Mouse (Mus musculus) myocyte (in vitro differentiated cells): ENCODE measurements at regions not wholly inside any gene's neighbourhood (a gene's known extent, or its start where the extent isn't known, plus 50 kb on each side); places are given as distances from the start of the nearest gene placed in this dataset.

Source experiments
- H3K27me3 ChIP-seq: one replicate; pipeline ENCODE4 v1.6.1; 2011; ENCODE audit not compliant: control insufficient read depth, insufficient read depth, insufficient read length
- H3K36me3 ChIP-seq: one replicate; pipeline ENCODE4 v1.6.1; 2011; ENCODE audit not compliant: control insufficient read depth, insufficient read depth
- H3K4me2 ChIP-seq: one replicate; pipeline ENCODE4 v1.6.1; 2011; ENCODE audit warnings: low read depth, control low read depth
- H3K4me3 ChIP-seq: one replicate; pipeline ENCODE4 v1.5.1; 2011; ENCODE audit warnings: mild to moderate bottlenecking, control low read depth, moderate library complexity
- H3K79me2 ChIP-seq: one replicate; pipeline ENCODE4 v1.6.1; 2011; ENCODE audit not compliant: control insufficient read depth, insufficient read depth
- H3ac ChIP-seq: one replicate; pipeline ENCODE4 v1.6.1; 2011; ENCODE audit not compliant: control insufficient read depth, insufficient read length
- CEBPB ChIP-seq: IDR thresholded peaks from 2 replicates; pipeline ENCODE4 v1.6.1; 2011; ENCODE audit warnings: mild to moderate bottlenecking, moderate library complexity; ENCODE audit not compliant: poor library complexity, insufficient read depth, severe bottlenecking
- E2F4 ChIP-seq: IDR thresholded peaks from one replicate; pipeline ENCODE4 v1.6.1; 2011; ENCODE audit warnings: mild to moderate bottlenecking, control low read depth, moderate library complexity; ENCODE audit not compliant: insufficient read depth
- MAX ChIP-seq: IDR thresholded peaks from one replicate; pipeline ENCODE4 v1.6.1; 2011; ENCODE audit warnings: low read depth, mild to moderate bottlenecking, control low read depth
- MYOD1 ChIP-seq, 3 experiments: IDR thresholded peaks; one replicate each; pipeline ENCODE4 v1.6.1; 2011; ENCODE audit warnings: control low read depth in 2 of 3, low read depth in 2 of 3, mild to moderate bottlenecking in 2 of 3, moderate library complexity in 1 of 3; ENCODE audit not compliant: insufficient read length in 2 of 3, control insufficient read depth in 1 of 3
- MYOG ChIP-seq, 3 experiments: IDR thresholded peaks; one replicate each; pipeline ENCODE4 v1.6.1; 2011; ENCODE audit warnings: control low read depth in 2 of 3, low read depth in 2 of 3, mild to moderate bottlenecking in 2 of 3; ENCODE audit not compliant: insufficient read length in 2 of 3, control insufficient read depth in 1 of 3, insufficient read depth in 1 of 3
- POLR2A ChIP-seq: IDR thresholded peaks from one replicate; pipeline ENCODE4 v1.6.1; 2011; ENCODE audit warnings: low read depth, mild to moderate bottlenecking, control low read depth, moderate library complexity; ENCODE audit not compliant: insufficient read length
- POLR2AphosphoS2 ChIP-seq: IDR thresholded peaks from one replicate; pipeline ENCODE4 v1.6.1; 2011; ENCODE audit warnings: low read depth, control low read depth; ENCODE audit not compliant: insufficient read length
- REST ChIP-seq: IDR thresholded peaks from one replicate; pipeline ENCODE4 v1.6.1; 2011; ENCODE audit warnings: mild to moderate bottlenecking, control low read depth, moderate library complexity; ENCODE audit not compliant: insufficient read depth, insufficient read length
- SRF ChIP-seq: IDR thresholded peaks from one replicate; pipeline ENCODE4 v1.6.1; 2011; ENCODE audit warnings: low read depth; ENCODE audit not compliant: control insufficient read depth, insufficient read length
- TCF12 ChIP-seq: IDR thresholded peaks from one replicate; pipeline ENCODE4 v1.6.1; 2011; ENCODE audit warnings: mild to moderate bottlenecking, control low read depth; ENCODE audit not compliant: poor library complexity, insufficient read depth, severe bottlenecking
- TCF3 ChIP-seq: IDR thresholded peaks from one replicate; pipeline ENCODE4 v1.6.1; 2011; ENCODE audit warnings: low read depth, control low read depth; ENCODE audit not compliant: insufficient read length
- USF1 ChIP-seq: IDR thresholded peaks from one replicate; pipeline ENCODE4 v1.6.1; 2011; ENCODE audit warnings: low read depth, mild to moderate bottlenecking, control low read depth, moderate library complexity

GRCm38 (mm10) chr3:135042195-135042594 lies 170.1 kb upstream of the Cenpe start:
- TF ChIP-seq MYOD1 (IDR thresholded peaks at IDR 0.05; ENCODE audit: control insufficient read depth in 1 of 3, insufficient read length in 2 of 3, low read depth in 2 of 3) (peak in 1 of 3 experiments; percentile 36), POLR2AphosphoS2 (no peak)
- Histone ChIP-seq H3K36me3 (no peaks in the 10 kb centered on the region), H3K4me3 (no peak overlapping the region), H3ac (no peak overlapping the region), H3K79me2 (no peaks in the 10 kb centered on the region), H3K4me2 (peak overlapping the region; percentile 8), H3K27me3 (no peaks in the 10 kb centered on the region)

GRCm38 (mm10) chr3:135045769-135046277 lies 166.5 kb upstream of the Cenpe start:
- Histone ChIP-seq H3K79me2 (no peaks in the 10 kb centered on the region), H3K36me3 (no peaks in the 10 kb centered on the region), H3K4me3 (no peak overlapping the region)

GRCm38 (mm10) chr3:135091487-135091886 lies 120.8 kb upstream of the Cenpe start:
- TF ChIP-seq TCF3 (no peak), E2F4 (no peak), MYOG (IDR thresholded peaks at IDR 0.05; ENCODE audit: control insufficient read depth in 1 of 3, insufficient read depth in 1 of 3, insufficient read length in 2 of 3, low read depth in 2 of 3) (no peak), MYOD1 (IDR thresholded peaks at IDR 0.05; ENCODE audit: control insufficient read depth in 1 of 3, insufficient read length in 2 of 3, low read depth in 2 of 3) (no peak), MAX (no peak), TCF12 (no peak), POLR2A (no peak), CEBPB (no peak)
- H3K4me3 ChIP-seq, result no peak overlapping the region
- H3ac ChIP-seq, result no peak overlapping the region
- no peaks in the 10 kb centered on the region for H3K79me2 ChIP-seq
- no peak overlapping the region for H3K4me2 ChIP-seq
- H3K36me3 ChIP-seq, result no peaks in the 10 kb centered on the region
- H3K27me3 ChIP-seq, result no peaks in the 10 kb centered on the region

More at GRCm38 (mm10) chr3:135045769-135046277, 166.5 kb upstream of the Cenpe start:
- Histone ChIP-seq H3K4me2 (no peak overlapping the region), H3K27me3 (no peaks in the 10 kb centered on the region), H3ac (no peak overlapping the region)
- no peak for TF ChIP-seq TCF3
- TF ChIP-seq REST, result no peak
- TF ChIP-seq MAX, result no peak
- no peak for TF ChIP-seq CEBPB
- TF ChIP-seq POLR2AphosphoS2, result no peak
- TF ChIP-seq USF1, result no peak
- TF ChIP-seq E2F4, result no peak
- no peak for TF ChIP-seq SRF
- no peak for TF ChIP-seq TCF12
- TF ChIP-seq POLR2A, result no peak
- no peak for TF ChIP-seq MYOD1 (IDR thresholded peaks at IDR 0.05; ENCODE audit: control insufficient read depth in 1 of 3, insufficient read length in 2 of 3, low read depth in 2 of 3)
- TF ChIP-seq MYOG (IDR thresholded peaks at IDR 0.05; ENCODE audit: control insufficient read depth in 1 of 3, insufficient read depth in 1 of 3, insufficient read length in 2 of 3, low read depth in 2 of 3), result no peak

- Histone ChIP-seq H3K4me2 (no peak overlapping the region), H3ac (no peak overlapping the region), H3K4me3 (no peak overlapping the region), H3K27me3 (no peaks in the 10 kb centered on the region), H3K79me2 (no peaks in the 10 kb centered on the region), H3K36me3 (no peaks in the 10 kb centered on the region)
- TF ChIP-seq USF1, result no peak
- TF ChIP-seq TCF3, result no peak
- TF ChIP-seq TCF12, result no peak
- TF ChIP-seq POLR2AphosphoS2, result no peak
- no peak for TF ChIP-seq E2F4
- TF ChIP-seq MYOD1 (IDR thresholded peaks at IDR 0.05; ENCODE audit: control insufficient read depth in 1 of 3, insufficient read length in 2 of 3, low read depth in 2 of 3), result no peak
- no peak for TF ChIP-seq MYOG (IDR thresholded peaks at IDR 0.05; ENCODE audit: control insufficient read depth in 1 of 3, insufficient read depth in 1 of 3, insufficient read length in 2 of 3, low read depth in 2 of 3)
- TF ChIP-seq MAX, result no peak
- TF ChIP-seq CEBPB, result no peak
- TF ChIP-seq SRF, result no peak
- no peak for TF ChIP-seq REST
- TF ChIP-seq POLR2A, result no peak
These were observed 111.3 kb upstream of the Cenpe start for GRCm38 (mm10) chr3:135100901-135101586.
